10 mouse cellular contexts compared by ENCODE assay signal in genomic region chr1:91872388-91873059, GRCm38 (mm10).
DNase-seq lines count a peak whose midpoint lies in the region; ATAC-seq lines count a peak whose summit lies in the region.
"Had no signal": no experiment of that assay in that cellular context is flagged by ENCODE, and none has a peak within 500 bp of the region (broad histone marks: within the 10 kb centered on the region; RNA-seq: fewer than 3 reads in every experiment).

No protein-coding gene starts in this region.

- WGBS in heart, embryonic 10.5 days = 49% methylated on average over 8 of the region's 8 CpGs
- WGBS in limb, embryonic 12.5 days = 39% methylated on average over 8 of the region's 8 CpGs

- ATAC-seq in limb, embryonic 12.5 days (ENCODE audit: insufficient number of reproducible peaks, insufficient read depth, low FRiP score, low TSS enrichment, low read depth) = peak; percentile 38; the same call in 1 of the 2 replicates

- no peak for DNase-seq in heart, embryonic 10.5 days (ENCODE audit: low spot score)
- no peak for DNase-seq in heart, postnatal 14 days
- DNase-seq in right cerebral cortex, postnatal 25 days = peak; percentile 16
- no peak for DNase-seq in right cerebral cortex, postnatal 36 days (ENCODE audit: low spot score in 2 of 2)
- DNase-seq in testis, postnatal 14 days (ENCODE audit: low spot score) = no peak
- no peak for DNase-seq in layer of hippocampus, postnatal 36 days
- no peak for DNase-seq in gastrocnemius, adult 8-10 months (ENCODE audit: low spot score in 2 of 2)
- DNase-seq: thymus, postnatal 14 days had no signal

- peaks cover 43% of the 10 kb centered on the region for H3K4me1 ChIP-seq in heart, embryonic 10.5 days
- H3K4me1 ChIP-seq in limb, embryonic 12.5 days (replicated peaks) = peaks cover 30% of the 10 kb centered on the region

- intact Hi-C loops in heart, postnatal 14 days (cut with DNase I) = loop anchor here (10.0 kb wide), 1 partner anchor 298 kb away; no protein-coding TSS in a partner anchor

- no peak overlapping the region for H3K4me3 ChIP-seq in heart, embryonic 10.5 days
- H3K4me3 ChIP-seq in limb, embryonic 12.5 days (replicated peaks) = no peak overlapping the region
- H3K4me3 ChIP-seq: myocyte had no signal

- peak overlapping the region; percentile 17; the same call in 1 of the 2 replicates for H3K4me2 ChIP-seq in limb, embryonic 12.5 days

- no peaks in the 10 kb centered on the region for H3K36me3 ChIP-seq in heart, embryonic 10.5 days
- no peaks in the 10 kb centered on the region for H3K36me3 ChIP-seq in limb, embryonic 12.5 days

- H3K27me3 ChIP-seq in heart, embryonic 10.5 days (ENCODE audit: insufficient read depth, poor library complexity, severe bottlenecking) = 0 out of 2 replicates have a peak, but pooled peaks cover 3% of the 10 kb centered on the region
- peaks cover 6% of the 10 kb centered on the region; the same call in 1 of the 2 replicates for H3K27me3 ChIP-seq in limb, embryonic 12.5 days

- H3K27ac ChIP-seq in heart, embryonic 10.5 days = peak overlapping the region; percentile 29; the same call in 1 of the 2 replicates
- H3K27ac ChIP-seq in limb, embryonic 12.5 days = no peak overlapping the region

- H3K9me3 ChIP-seq in heart, embryonic 10.5 days = no peaks in the 10 kb centered on the region
- H3K9me3 ChIP-seq in limb, embryonic 12.5 days = no peaks in the 10 kb centered on the region

- H3K9ac ChIP-seq in limb, embryonic 12.5 days (replicated peaks) = no peak overlapping the region
